Mouse (Mus musculus) heart, adult 2 months (tissue): ENCODE results near the gene Eml2. TPM values are rescaled to one million over a fixed set of nuclear protein-coding genes. Genes with fewer than 3 reads are reported as not detected.

ENCODE experiments used
- DNase-seq, 2 experiments: peaks; one replicate each; pipeline ENCODE4 v3.0.0; 2021
- H3K27ac ChIP-seq: fragments of 200-600 bp; 2 replicates; pipeline ENCODE4 v1.8.1; 2022
- H3K27me3 ChIP-seq: fragments of 200-500 bp; 2 replicates; pipeline ENCODE4 v1.6.1; 2012; ENCODE audit warnings: mild to moderate bottlenecking, low read length, inconsistent platforms, mixed read lengths; ENCODE audit not compliant: control insufficient read depth, insufficient read depth
- H3K36me3 ChIP-seq: fragments of 200-500 bp; 2 replicates; pipeline ENCODE4 v1.6.1; 2012; ENCODE audit warnings: low read length, inconsistent platforms; ENCODE audit not compliant: control insufficient read depth, insufficient read depth
- H3K4me1 ChIP-seq: fragments of 200-500 bp; 2 replicates; pipeline ENCODE4 v1.6.1; 2011; ENCODE audit warnings: low read length; ENCODE audit not compliant: control insufficient read depth, insufficient read depth
- H3K4me3 ChIP-seq: fragments of 200-600 bp; 2 replicates; pipeline ENCODE4 v1.8.1; 2022
- H3K79me2 ChIP-seq: fragments of 200-500 bp; replicated peaks from 2 replicates; pipeline ENCODE4 v1.6.1; 2012; ENCODE audit warnings: mild to moderate bottlenecking, inconsistent platforms, low read length, moderate library complexity, mixed read lengths; ENCODE audit not compliant: control insufficient read depth, insufficient read depth
- H3K9ac ChIP-seq: fragments of 200-500 bp; 2 replicates; pipeline ENCODE4 v1.6.1; 2012; ENCODE audit warnings: low read depth, mild to moderate bottlenecking, control low read depth, inconsistent platforms, low read length, mixed read lengths
- CTCF ChIP-seq: fragments of 200-600 bp; IDR thresholded peaks from 2 replicates; pipeline ENCODE4 v1.8.1; 2022; ENCODE audit warnings: antibody characterized with exemption, mild to moderate bottlenecking, moderate library complexity
- EP300 ChIP-seq: fragments of 200-500 bp; IDR thresholded peaks from 2 replicates; pipeline ENCODE4 v1.6.1; 2011; ENCODE audit warnings: low read depth, low read length, control low read depth; ENCODE audit not compliant: insufficient read depth
- POLR2A ChIP-seq: fragments of 200-500 bp; IDR thresholded peaks from 2 replicates; pipeline ENCODE4 v1.6.1; 2011; ENCODE audit warnings: mild to moderate bottlenecking, low read depth, low read length, control low read depth; ENCODE audit not compliant: insufficient read depth
- WGBS: fragments of 180-500 bp; shearing (Covaris S2); methylation state at CpG from one replicate; pipeline ENCODE4 v1.1.7; 2018; 5-methylcytosine and 5-hydroxymethylcytosine counted together
- intact Hi-C: fragments of 180-260 bp; cut with DNase I; formaldehyde crosslinking; loops from one replicate; pipeline ENCODE4 v1.15.1; 2025
- polyA plus RNA-seq: library from polyadenylated mRNA; depleted of rRNA; stranded (reverse); fragments of >200 nt; gene quantifications from 2 replicates; pipeline ENCODE4 v1.2.3, GENCODE M21; 2012
- total RNA-seq, 2 experiments: library from RNA; stranded (reverse); gene quantifications; 2 replicates each; pipeline ENCODE4 v1.2.3; 2021

Eml2 gene
- total and polyA plus RNA-seq, 3 experiments = 35.6 to 38.8 (median 38.7) TPM

DNA sequence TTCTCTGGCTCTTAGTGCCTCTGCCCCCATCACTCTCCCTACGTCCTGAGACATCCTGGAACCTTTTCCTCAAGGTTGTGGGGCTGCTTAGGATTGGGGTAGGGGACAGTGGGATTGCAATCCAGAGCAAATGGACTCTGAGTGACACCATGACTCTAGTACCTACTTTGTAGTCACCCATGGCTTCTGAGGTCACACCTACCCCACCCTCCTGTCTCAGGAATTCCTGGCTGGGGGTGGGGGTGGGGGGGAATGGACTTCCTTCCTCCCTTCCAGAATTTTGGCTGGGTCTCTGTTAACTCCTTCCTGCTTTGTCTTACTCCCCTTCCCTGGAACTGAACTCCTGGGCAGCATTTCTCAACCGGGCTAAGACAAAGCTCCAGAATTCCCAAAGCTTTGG is 37.2 kb downstream of the Eml2 start:
- H3K27ac ChIP-seq = peak overlapping the region; percentile 86
- DNase-seq = peak in 1 of 2 experiments; percentile 29
- peaks cover 9% of the 10 kb centered on the region for H3K4me1 ChIP-seq
- peak overlapping the region; percentile 85; the same call in 1 of the 2 replicates for H3K9ac ChIP-seq
- H3K79me2 ChIP-seq = no peaks in the 10 kb centered on the region
- 41% methylated on average over 2 of the region's 2 CpGs for WGBS
- intact Hi-C loops = loop anchor here (5.0 kb wide), 1 partner anchor 59 kb away; the partner anchor contains the start of gene Vasp
- peaks cover 6% of the 10 kb centered on the region for H3K36me3 ChIP-seq
- TF ChIP-seq POLR2A (peak; percentile 34; the same call in 1 of the 2 replicates), CTCF (no peak), EP300 (peak; percentile 54; the same call in 1 of the 2 replicates)
- no peaks in the 10 kb centered on the region; the same call in 1 of the 2 replicates for H3K27me3 ChIP-seq
- peak overlapping the region; percentile 55 for H3K4me3 ChIP-seq

DNA sequence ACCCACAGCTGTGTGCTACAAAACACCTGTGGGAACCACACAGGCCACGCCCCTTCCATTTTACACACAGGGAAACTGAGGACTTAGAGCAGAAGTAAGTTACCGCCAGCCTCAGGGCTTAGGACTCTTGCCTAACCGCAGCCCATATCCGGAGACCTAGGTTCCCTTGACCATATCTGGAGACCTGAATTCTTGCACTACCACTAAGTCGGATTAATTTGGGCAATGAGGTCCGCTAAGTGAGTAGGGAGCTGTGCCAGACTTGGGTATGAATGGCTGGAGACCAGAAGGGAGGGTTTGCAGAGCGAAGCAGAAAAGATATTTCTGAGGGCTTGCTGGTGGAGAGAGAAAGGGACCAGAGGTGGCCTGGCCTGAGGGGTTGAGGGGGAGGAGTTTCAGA is 38.1 kb downstream of the Eml2 start:
- intact Hi-C loops = loop anchor here (1.0 to 5.0 kb wide), 2 partner anchors 10 to 58 kb away; partner anchors contain the start of gene Vasp
- H3K27ac ChIP-seq = peak overlapping the region; percentile 74
- DNase-seq = no peak

DNA sequence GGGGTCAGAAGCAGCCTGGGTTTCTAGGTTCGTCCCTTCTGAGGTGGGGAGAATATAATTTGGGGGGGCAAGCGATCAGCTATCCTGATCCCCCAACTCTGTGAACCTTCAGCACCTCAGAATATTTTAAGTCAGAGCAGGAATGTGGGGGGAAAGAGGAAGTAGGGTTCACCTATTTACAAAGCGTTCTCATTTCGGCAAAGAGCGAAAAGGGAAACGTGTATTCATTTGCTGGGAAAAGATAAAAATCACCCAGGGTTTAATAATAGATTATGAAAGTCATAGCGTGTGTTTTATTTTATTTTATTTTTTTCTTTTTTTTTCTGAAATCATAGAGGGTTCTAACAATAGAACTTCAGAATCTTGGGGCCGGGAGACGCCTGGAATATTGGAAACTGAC is 38.7 kb downstream of the Eml2 start:
- DNase-seq = no peak
- Histone ChIP-seq H3K79me2 (no peaks in the 10 kb centered on the region), H3K36me3 (peaks cover 6% of the 10 kb centered on the region), H3K27ac (peak overlapping the region; percentile 74; the same call in 1 of the 2 replicates), H3K4me1 (peaks cover 9% of the 10 kb centered on the region), H3K27me3 (no peaks in the 10 kb centered on the region; the same call in 1 of the 2 replicates), H3K9ac (peak overlapping the region; percentile 36), H3K4me3 (peak overlapping the region; percentile 43; the same call in 1 of the 2 replicates)
- WGBS = 38% methylated on average over 9 of the region's 9 CpGs
- intact Hi-C loops = loop anchor here (1.0 to 5.0 kb wide), 2 partner anchors 9 to 57 kb away; partner anchors contain the start of gene Vasp
- TF ChIP-seq POLR2A (no peak), CTCF (no peak), EP300 (no peak)

More for the DNA sequence above, 38.1 kb downstream of the Eml2 start:
- Histone ChIP-seq H3K36me3 (peaks cover 6% of the 10 kb centered on the region), H3K4me1 (peaks cover 9% of the 10 kb centered on the region), H3K79me2 (no peaks in the 10 kb centered on the region), H3K4me3 (peak overlapping the region; percentile 43), H3K27me3 (no peaks in the 10 kb centered on the region; the same call in 1 of the 2 replicates), H3K9ac (peak overlapping the region; percentile 27; the same call in 1 of the 2 replicates)
- no peak for TF ChIP-seq CTCF
- no peak for TF ChIP-seq EP300
- no peak for TF ChIP-seq POLR2A
- 33% methylated on average over 7 of the region's 7 CpGs for WGBS

DNA sequence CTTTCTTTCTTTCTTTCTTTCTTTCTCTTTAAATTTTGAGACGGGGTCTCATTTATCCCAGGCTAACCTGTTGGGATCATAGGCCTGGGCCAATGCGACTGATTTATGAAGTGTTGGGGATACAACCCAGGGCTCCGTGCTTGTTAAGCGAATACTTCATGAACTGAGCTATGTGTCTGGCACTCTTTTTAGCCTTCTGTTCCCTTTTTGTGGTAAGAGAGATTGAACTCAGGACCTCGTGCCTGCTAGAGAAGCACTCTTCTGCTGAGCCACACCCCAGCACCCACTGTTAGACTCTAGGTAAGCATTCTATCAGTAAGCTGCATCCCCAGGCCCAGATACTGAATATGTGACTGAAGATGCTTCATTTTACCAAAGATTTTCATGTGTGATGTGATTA is 41.3 kb downstream of the Eml2 start:
- no peak overlapping the region for H3K27ac ChIP-seq
- H3K36me3 ChIP-seq = peaks cover 6% of the 10 kb centered on the region
- no peak overlapping the region for H3K9ac ChIP-seq
- no peak overlapping the region for H3K4me3 ChIP-seq
- no peak for DNase-seq
- no peaks in the 10 kb centered on the region; the same call in none of the 2 replicates for H3K79me2 ChIP-seq
- H3K27me3 ChIP-seq = no peaks in the 10 kb centered on the region; the same call in 1 of the 2 replicates
- WGBS = 56% methylated on average over 5 of the region's 5 CpGs
- H3K4me1 ChIP-seq = peaks cover 6% of the 10 kb centered on the region
- TF ChIP-seq POLR2A (no peak), CTCF (no peak), EP300 (no peak)
- intact Hi-C loops = no loop called here

DNA sequence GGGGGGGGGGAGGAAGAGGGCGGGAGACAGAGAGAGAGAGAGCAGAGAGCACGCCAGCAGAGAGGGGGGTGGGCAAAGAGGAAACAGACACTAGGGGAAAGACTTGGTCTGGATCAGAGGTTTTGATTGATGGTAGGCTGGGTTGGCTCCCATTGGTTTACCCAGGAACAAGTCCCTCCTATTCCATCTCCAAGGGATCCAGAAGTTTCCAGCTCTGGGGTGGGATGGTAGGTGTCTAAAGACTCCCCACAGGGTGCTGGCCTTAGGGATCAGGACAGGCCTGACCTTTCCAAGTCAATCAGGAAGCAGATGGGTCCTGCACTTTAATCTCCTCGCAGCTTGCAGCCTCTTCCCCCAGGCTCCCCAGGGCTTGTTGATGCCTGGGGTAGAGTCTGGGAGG is 41.7 kb downstream of the Eml2 start:
- WGBS = 0% methylated on average over 2 of the region's 3 CpGs

DNA sequence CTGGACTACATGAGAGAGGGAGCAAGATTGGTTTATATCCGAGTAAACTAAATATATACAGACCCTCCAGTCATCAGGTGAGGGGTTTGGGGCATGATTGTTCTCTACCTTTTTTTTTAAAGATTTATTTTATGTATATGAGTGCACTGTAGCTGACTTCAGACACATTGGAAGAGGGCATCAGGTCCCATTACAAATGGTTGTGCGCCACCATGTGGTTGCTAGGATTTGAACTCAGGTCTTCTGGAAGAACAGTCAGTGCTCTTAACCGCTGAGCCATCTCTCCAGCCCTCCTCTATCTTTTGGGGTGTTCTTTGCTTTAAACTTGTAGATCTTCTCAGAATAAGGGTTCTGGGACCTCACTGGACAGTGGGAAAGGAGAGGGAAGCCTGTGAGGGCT is 43.8 kb downstream of the Eml2 start:
- TF ChIP-seq EP300 (no peak), CTCF (no peak), POLR2A (no peak)
- H3K4me3 ChIP-seq = no peak overlapping the region
- H3K36me3 ChIP-seq = peaks cover 6% of the 10 kb centered on the region
- intact Hi-C loops = no loop called here
- no peaks in the 10 kb centered on the region; the same call in none of the 2 replicates for H3K79me2 ChIP-seq
- H3K27ac ChIP-seq = no peak overlapping the region
- H3K9ac ChIP-seq = no peak overlapping the region
- no peaks in the 10 kb centered on the region for H3K27me3 ChIP-seq
- peaks cover 6% of the 10 kb centered on the region for H3K4me1 ChIP-seq
- 75% methylated on average over 3 of the region's 3 CpGs for WGBS
- DNase-seq = no peak

More for the DNA sequence above, 41.7 kb downstream of the Eml2 start:
- DNase-seq = no peak
- Histone ChIP-seq H3K36me3 (peaks cover 6% of the 10 kb centered on the region), H3K27ac (no peak overlapping the region; the same call in 1 of the 2 replicates), H3K4me1 (peaks cover 6% of the 10 kb centered on the region), H3K4me3 (no peak overlapping the region), H3K9ac (no peak overlapping the region), H3K27me3 (no peaks in the 10 kb centered on the region), H3K79me2 (no peaks in the 10 kb centered on the region; the same call in none of the 2 replicates)
- intact Hi-C loops = no loop called here
- no peak for TF ChIP-seq CTCF
- no peak for TF ChIP-seq POLR2A
- no peak for TF ChIP-seq EP300
